Mouse (Mus musculus): ENCODE results near the gene Ppp1r1b. TPM values are rescaled to one million over a fixed set of nuclear protein-coding genes. Genes with fewer than 3 reads are reported as not detected.

Gene Ppp1r1b
- polyA plus RNA-seq, 1 experiment from 2014 or later, result 19.2 TPM

DNA sequence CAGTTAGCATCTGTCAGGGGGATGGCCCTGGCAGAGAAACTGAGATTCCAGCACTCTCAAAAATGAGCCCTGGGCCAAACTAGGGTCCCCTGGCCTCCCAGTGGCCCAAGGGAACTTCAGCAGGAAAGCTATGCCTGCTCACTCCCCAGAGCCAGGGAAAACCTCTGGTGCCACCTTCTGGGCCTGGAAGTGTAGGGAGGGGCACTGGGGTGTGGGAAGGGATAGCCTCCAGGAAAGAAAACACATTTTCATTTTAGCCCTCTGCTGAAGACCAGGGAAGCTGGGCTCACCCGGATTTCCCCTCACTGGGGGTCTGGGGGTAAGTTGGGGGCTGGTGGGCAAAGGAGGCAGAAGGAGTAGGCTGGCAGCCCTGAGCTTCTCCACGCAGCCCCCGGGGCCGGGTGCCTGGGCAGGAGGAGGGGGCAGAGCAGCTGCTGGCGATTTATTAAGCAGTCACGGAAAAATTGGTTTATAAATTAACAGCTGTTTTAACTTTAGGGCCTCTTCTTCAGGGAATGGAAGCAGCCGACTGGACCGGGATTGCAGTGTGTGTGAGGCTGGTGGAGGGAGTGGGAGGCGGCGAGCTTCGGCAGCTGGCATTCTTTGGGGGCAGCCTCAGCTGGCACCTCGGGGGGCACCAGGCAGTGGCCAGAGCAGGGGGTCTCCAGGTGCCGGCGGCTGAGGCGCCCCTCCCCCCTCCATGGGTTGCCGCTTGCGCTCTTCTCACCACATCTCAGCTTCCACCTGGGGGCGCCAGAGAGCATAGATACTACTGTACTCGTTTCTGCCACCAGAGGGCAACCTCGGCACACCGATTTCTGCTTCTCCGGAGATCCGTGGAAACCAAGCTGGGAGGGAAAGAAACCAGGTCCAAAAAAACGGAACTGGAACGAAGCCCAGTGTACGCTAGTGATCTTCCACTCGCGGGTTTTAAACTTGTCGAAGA, 5.9 kb upstream of the Ppp1r1b start:
- DNase-seq (ENCODE audit: low read depth, low spot score) (no peak), ATAC-seq (peak; percentile 49)
- peaks cover 6% of the 10 kb centered on the region for H3K27me3 ChIP-seq
- ChIA-PET CTCF (interaction anchor here (0.6 to 4.6 kb wide), 41 partner anchors 8 to 330 kb away, joined by 3 to 75 read pairs (median 6); partner anchors contain the start of genes Erbb2, Grb7, Mien1 and Pgap3), POLR2A (interaction anchor here (0.7 to 2.2 kb wide), 4 partner anchors 14 to 46 kb away, joined by 3 to 7 read pairs (median 4); partner anchors contain the start of gene Stard3)
- peak; percentile 100 for TF ChIP-seq CTCF (IDR thresholded peaks at IDR 0.05)
- in situ Hi-C loops (cut with MboI; ENCODE audit: low pct_unique_long_range_greater_than_20kb), result loop anchor here (5.0 kb wide), 1 partner anchor 95 kb away; the partner anchor contains the start of gene Mien1

DNA sequence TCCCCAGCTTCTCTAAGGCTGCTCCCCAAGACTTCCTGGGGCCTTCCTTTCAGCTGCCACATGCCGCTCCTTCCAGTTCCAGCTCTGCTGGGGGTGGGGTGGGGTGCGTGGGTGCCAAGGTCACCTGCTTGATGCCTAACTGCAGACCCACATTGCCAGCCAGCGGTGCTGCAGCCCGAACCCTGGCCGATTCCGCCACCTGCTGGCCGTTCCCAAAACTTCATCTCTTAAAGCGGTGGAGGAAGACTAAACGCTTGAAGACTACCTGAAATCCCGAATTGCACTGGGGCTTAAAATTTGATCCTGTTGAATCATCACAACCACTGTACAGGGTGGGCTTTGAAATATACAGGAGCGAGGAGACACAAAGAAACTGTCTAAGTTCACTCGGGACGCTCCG, 3.0 kb upstream of the Ppp1r1b start:
- in situ Hi-C loops (cut with MboI; ENCODE audit: low pct_unique_long_range_greater_than_20kb), result no loop called here
- ATAC-seq (no peak), DNase-seq (ENCODE audit: low read depth, low spot score) (no peak)
- POLR2A ChIA-PET, result interaction anchor here (0.6 to 1.2 kb wide), 2 partner anchors 9 to 13 kb away, joined by 3 read pairs; partner anchors contain the start of gene Stard3
- H3K27me3 ChIP-seq, result no peaks in the 10 kb centered on the region
- CTCF ChIA-PET, result interaction anchor here (1.0 to 4.6 kb wide), 4 partner anchors 11 to 39 kb away, joined by 3 to 75 read pairs (median 39); partner anchors contain the start of gene Stard3
- no peak for TF ChIP-seq CTCF (IDR thresholded peaks at IDR 0.05)

DNA sequence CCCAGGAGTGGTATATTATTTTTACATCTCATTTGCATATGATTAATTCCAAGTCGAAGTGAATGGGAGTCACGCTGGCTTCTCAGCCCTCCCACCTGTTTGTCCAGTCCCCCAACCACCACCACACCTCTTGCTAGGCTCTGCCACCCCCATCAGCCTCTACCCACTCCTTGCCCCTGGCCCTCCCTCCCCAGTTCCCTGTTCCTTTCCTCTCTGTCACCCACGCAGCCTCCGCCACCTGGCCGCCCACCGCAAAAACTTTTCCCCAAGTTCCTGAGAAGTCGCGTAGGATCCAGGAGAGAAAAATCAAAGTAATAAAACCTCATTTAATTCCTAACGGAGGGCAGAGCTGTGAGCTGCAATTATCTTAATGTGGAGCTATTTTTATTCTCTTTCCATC, 2.0 kb upstream of the Ppp1r1b start:
- CTCF ChIA-PET, result no interaction called here
- H3K27me3 ChIP-seq, result no peaks in the 10 kb centered on the region
- in situ Hi-C loops (cut with MboI; ENCODE audit: low pct_unique_long_range_greater_than_20kb), result no loop called here
- POLR2A ChIA-PET, result interaction anchor here (1.2 kb wide), 1 partner anchor 12 kb away, joined by 3 read pairs; the partner anchor contains the start of gene Stard3
- no peak for DNase-seq (ENCODE audit: low read depth, low spot score)
- no peak for ATAC-seq
- TF ChIP-seq CTCF (IDR thresholded peaks at IDR 0.05), result no peak

DNA sequence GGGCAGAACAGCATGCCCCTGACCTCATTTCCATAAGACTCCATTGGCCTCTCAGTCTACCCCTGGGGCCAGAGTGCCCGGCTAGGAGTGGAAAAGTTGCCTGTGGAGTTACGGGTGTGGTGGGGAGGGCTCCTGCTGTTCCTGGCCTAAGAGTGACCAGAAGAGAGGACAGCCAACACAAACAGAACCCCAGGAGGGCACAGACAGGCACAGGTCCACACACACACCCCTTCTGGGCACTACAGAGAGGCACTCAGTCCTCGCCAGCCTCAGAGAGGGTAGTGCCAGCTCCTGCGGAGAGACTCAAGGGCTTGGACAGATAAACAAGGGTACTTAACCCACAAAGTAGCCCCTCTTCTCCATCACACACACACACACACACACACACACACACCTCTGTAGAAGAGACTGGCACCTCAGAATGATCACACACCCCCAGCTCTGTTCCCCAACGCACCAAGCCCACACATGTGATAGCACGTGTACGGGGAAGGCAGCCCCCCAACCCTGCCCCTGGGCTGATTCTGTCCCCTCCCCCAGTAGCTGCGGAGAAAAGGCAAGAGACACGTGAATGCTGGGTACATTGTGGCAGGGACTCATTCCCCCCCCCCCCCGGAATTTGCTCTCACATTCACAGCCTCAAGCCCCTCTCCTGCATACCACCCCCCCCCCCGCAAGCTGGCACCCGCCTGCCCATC, 670 bp upstream of the Ppp1r1b start:
- CTCF ChIA-PET, result interaction anchor here (1.5 kb wide), 1 partner anchor 42 kb away, joined by 4 read pairs; no protein-coding TSS in a partner anchor
- no peaks in the 10 kb centered on the region for H3K27me3 ChIP-seq

DNA sequence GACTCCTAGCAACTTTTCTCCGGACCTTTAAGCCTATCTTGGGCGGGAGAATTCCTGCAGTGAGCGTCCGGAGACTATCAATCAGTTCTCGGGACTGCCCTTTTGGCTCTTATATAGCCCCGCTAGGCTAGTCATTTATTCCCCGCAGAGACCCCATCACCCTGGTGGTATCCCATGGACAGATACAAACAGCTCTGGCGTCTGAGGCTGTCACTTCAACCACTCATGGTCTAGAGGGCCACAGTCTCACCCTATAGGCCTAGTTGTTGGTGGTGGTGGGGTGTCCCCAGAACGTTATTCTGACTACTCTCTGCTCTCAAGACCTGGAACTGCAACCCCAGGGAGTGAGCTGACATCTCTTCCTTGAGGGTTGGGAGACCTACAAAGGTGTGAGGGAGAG, 1.1 kb downstream of the Ppp1r1b start:
- DNase-seq (ENCODE audit: low read depth, low spot score) (no peak), ATAC-seq (no peak)
- no peaks in the 10 kb centered on the region for H3K27me3 ChIP-seq
- no peak for TF ChIP-seq CTCF (IDR thresholded peaks at IDR 0.05)
- POLR2A ChIA-PET, result interaction anchor here (1.1 to 2.1 kb wide), 2 partner anchors 9 to 10 kb away, joined by 3 to 5 read pairs; partner anchors contain the start of gene Stard3
- CTCF ChIA-PET, result interaction anchor here (0.8 to 1.5 kb wide), 2 partner anchors 40 to 109 kb away, joined by 3 to 4 read pairs; no protein-coding TSS in a partner anchor
- in situ Hi-C loops (cut with MboI; ENCODE audit: low pct_unique_long_range_greater_than_20kb), result no loop called here

More for the DNA sequence above, 670 bp upstream of the Ppp1r1b start:
- in situ Hi-C loops (cut with MboI; ENCODE audit: low pct_unique_long_range_greater_than_20kb), result no loop called here
- ATAC-seq (no peak), DNase-seq (ENCODE audit: low read depth, low spot score) (no peak)
- no peak for TF ChIP-seq CTCF (IDR thresholded peaks at IDR 0.05)
- POLR2A ChIA-PET, result interaction anchor here (0.6 to 2.1 kb wide), 3 partner anchors 10 to 90 kb away, joined by 3 to 9 read pairs (median 5); partner anchors contain the start of gene Stard3

DNA sequence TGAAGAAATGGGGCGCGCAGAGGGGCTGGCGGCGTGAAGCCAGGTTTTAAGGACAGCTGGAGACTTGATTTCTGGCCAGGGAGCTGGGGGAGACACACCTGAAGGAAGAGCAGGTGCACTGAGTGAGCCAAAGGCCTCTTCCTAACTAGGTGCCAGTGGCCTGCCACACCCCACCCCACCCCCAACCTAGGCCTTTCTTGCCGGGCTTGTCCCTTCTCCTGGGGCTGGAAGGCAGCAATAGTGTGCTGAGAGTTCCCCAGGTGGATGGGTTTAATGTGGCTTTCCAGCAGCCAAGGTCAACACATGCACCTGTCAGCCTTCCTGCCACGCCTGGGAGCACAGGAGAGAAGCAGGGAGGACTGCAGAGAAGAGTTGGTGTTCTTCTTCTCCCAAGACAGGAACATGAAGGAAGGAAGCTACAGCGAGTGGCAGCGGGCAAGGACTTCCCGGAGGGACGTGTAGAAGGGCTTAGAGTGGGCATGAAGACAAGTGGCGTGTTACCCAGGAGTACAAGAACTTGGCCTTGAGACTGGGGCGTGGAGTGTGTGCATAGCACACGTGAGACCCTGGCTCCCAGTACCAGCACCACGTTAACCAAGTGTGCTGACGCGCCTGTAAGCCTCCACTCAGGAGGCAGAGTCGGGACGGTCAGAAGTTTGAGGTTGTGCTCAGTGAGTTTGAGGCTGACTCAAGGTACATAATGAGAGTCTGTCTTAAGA, 4.2 kb downstream of the Ppp1r1b start:
- TF ChIP-seq CTCF (IDR thresholded peaks at IDR 0.05), result no peak
- H3K27me3 ChIP-seq, result no peaks in the 10 kb centered on the region
- DNase-seq (ENCODE audit: low read depth, low spot score), result no peak
- POLR2A ChIA-PET, result no interaction called here
- CTCF ChIA-PET, result interaction anchor here (1.5 to 7.2 kb wide), 2 partner anchors 9 to 10 kb away, joined by 8 to 75 read pairs; no protein-coding TSS in a partner anchor
- ATAC-seq, result no peak
- in situ Hi-C loops (cut with MboI; ENCODE audit: low pct_unique_long_range_greater_than_20kb), result no loop called here

DNA sequence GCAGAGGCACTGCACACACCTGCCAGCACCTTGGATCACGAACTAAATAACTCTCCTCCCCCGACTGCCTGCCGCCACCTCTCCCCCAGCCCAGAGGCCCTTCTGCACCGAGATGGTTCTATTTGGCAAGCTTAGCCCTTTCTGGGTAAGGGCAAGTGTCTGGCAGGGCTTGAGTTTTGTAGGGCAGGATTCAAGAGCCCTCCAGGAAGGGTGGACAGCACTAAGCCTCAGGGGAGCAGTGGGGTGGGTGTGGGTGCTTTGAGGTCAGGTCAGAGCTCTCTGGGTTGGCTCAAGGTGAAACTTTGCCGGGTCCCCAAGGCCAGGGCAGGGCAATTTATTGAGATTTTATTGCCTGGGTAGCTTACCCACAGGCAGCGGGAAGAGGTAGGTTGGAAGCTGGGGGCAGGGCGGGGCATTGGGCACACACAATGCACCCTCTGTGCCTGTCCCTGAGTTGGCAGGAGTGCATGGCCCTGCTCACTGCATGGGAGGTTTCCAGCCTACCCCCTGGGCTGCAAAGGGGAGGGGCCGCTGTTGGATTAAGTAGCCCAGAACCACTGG, 5.5 kb downstream of the Ppp1r1b start:
- CTCF ChIA-PET, result interaction anchor here (0.8 to 7.2 kb wide), 2 partner anchors 10 to 14 kb away, joined by 3 to 75 read pairs; no protein-coding TSS in a partner anchor
- ATAC-seq (peak; percentile 46), DNase-seq (ENCODE audit: low read depth, low spot score) (no peak)
- POLR2A ChIA-PET, result no interaction called here
- in situ Hi-C loops (cut with MboI; ENCODE audit: low pct_unique_long_range_greater_than_20kb), result no loop called here
- H3K27me3 ChIP-seq, result no peaks in the 10 kb centered on the region
- no peak for TF ChIP-seq CTCF (IDR thresholded peaks at IDR 0.05)

DNA sequence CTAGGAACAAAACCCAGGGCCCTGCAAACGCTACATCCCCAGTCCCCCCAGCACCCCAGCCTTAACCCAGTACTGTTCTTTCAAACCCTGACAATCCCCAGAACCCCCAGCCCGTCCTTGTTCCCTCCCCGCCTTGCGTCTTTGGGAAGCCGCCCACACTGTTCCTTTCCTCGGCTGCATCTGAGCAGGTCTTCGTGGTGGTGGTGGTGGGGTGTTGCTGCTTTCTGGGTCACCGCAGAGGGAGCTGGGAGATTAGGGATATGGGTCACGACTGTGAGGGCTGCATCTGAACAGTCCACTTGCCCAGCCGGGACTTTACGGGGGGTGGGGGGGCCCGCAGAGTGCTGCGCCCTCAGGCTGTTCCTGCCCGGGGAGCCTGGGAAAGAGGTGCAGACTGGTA, 6.2 kb downstream of the Ppp1r1b start:
- ChIA-PET POLR2A (interaction anchor here (0.6 kb wide), 1 partner anchor 9 kb away, joined by 3 read pairs; no protein-coding TSS in a partner anchor), CTCF (interaction anchor here (1.2 to 7.2 kb wide), 2 partner anchors 11 to 88 kb away, joined by 3 to 75 read pairs; no protein-coding TSS in a partner anchor)
- H3K27me3 ChIP-seq, result no peaks in the 10 kb centered on the region
- TF ChIP-seq CTCF (IDR thresholded peaks at IDR 0.05), result no peak
- no peak for DNase-seq (ENCODE audit: low read depth, low spot score)
- no peak for ATAC-seq
- in situ Hi-C loops (cut with MboI; ENCODE audit: low pct_unique_long_range_greater_than_20kb), result no loop called here

DNA sequence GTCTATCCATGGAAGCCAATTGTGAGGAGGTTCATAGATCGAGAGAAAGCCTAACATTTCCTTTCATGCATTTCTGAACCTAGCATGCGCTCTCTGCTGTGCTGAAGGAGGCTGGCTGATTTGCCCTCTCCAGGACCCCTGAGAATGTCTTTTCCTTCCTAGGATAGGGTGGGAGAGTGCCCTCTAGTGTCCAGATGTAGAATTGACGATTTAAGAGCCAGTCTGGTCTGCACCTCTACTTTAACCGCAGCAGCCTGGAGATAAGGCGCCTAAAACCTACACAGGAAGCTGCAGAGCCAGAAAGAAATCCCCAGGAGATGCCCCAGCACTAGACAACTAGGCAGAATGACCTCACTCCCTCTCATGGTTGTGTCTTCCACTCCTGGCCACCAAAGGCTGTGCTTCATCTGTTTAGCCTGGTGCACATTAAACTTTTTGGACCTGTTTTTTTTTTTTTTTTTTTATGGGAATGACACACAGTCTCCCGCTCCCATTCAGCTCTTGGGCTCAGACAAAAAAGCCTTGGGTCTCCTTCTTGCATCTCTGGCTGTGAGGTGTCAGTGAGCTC, 7.6 kb downstream of the Ppp1r1b start:
- ATAC-seq (no peak), DNase-seq (ENCODE audit: low read depth, low spot score) (no peak)
- no peak for TF ChIP-seq CTCF (IDR thresholded peaks at IDR 0.05)
- POLR2A ChIA-PET, result interaction anchor here (0.6 to 1.1 kb wide), 5 partner anchors 13 to 194 kb away, joined by 3 to 5 read pairs (median 3); no protein-coding TSS in a partner anchor
- no peaks in the 10 kb centered on the region for H3K27me3 ChIP-seq
- CTCF ChIA-PET, result interaction anchor here (0.7 to 7.2 kb wide), 5 partner anchors 9 to 89 kb away, joined by 3 to 75 read pairs (median 3); no protein-coding TSS in a partner anchor
- in situ Hi-C loops (cut with MboI; ENCODE audit: low pct_unique_long_range_greater_than_20kb), result no loop called here
